Mouse (Mus musculus) kidney, postnatal 0 days (tissue): ENCODE data around the gene Gimap7. TPM values are rescaled to one million over a fixed set of nuclear protein-coding genes. Genes with fewer than 3 reads are reported as not detected.

Source experiments
- ATAC-seq: fragments of 200-750 bp; cut with Nextera tagmentation; replicated peaks from 2 replicates; pipeline ENCODE4 v1.8.0; 2017; ENCODE audit warnings: low read depth, moderate number of reproducible peaks, moderate TSS enrichment, moderate library complexity; ENCODE audit not compliant: low FRiP score
- DNase-seq: peaks from one replicate; pipeline ENCODE4 v3.0.0-alpha.2; 2016; ENCODE audit warnings: low spot score
- H3K27ac ChIP-seq: fragments of 300-500 bp; sonication (generic); 2 replicates; pipeline ENCODE4 v1.5.1; 2014; ENCODE audit warnings: mild to moderate bottlenecking
- H3K27me3 ChIP-seq: fragments of 300-500 bp; sonication (generic); 2 replicates; pipeline ENCODE4 v1.6.1; 2014; ENCODE audit warnings: low read length, mixed read lengths; ENCODE audit not compliant: insufficient read depth
- H3K36me3 ChIP-seq: fragments of 300-500 bp; sonication (generic); 2 replicates; pipeline ENCODE4 v1.6.1; 2014; ENCODE audit warnings: low read length, mixed read lengths; ENCODE audit not compliant: insufficient read depth
- H3K4me1 ChIP-seq: fragments of 300-500 bp; sonication (generic); replicated peaks from 2 replicates; pipeline ENCODE4 v1.6.1; 2014; ENCODE audit warnings: antibody characterized with exemption, low read length, mixed read lengths; ENCODE audit not compliant: insufficient read depth
- H3K4me2 ChIP-seq: fragments of 300-500 bp; sonication (generic); 2 replicates; pipeline ENCODE4 v1.6.1; 2014; ENCODE audit warnings: mild to moderate bottlenecking, low read length, moderate library complexity, mixed read lengths
- H3K4me3 ChIP-seq: fragments of 300-500 bp; sonication (generic); replicated peaks from 2 replicates; pipeline ENCODE4 v1.5.1; 2014; ENCODE audit warnings: low read depth, low read length
- H3K9ac ChIP-seq: fragments of 300-500 bp; sonication (generic); 2 replicates; pipeline ENCODE4 v1.6.1; 2014; ENCODE audit warnings: low read depth, low read length
- H3K9me3 ChIP-seq: fragments of 300-500 bp; sonication (generic); replicated peaks from 2 replicates; pipeline ENCODE4 v1.6.1; 2016; ENCODE audit warnings: low read length, inconsistent platforms, mixed read lengths
- CTCF ChIP-seq: IDR thresholded peaks from 2 replicates; pipeline ENCODE4 v1.5.1; 2016; ENCODE audit warnings: antibody characterized with exemption, low read depth, mild to moderate bottlenecking, moderate library complexity
- WGBS: fragments of 180-500 bp; shearing (Covaris S2); extraction: QIAGEN DNeasy Blood & Tissue Kit; methylation state at CpG from one replicate; pipeline ENCODE4 v1.1.7; 2014; 5-methylcytosine and 5-hydroxymethylcytosine counted together
- polyA plus RNA-seq: library from polyadenylated mRNA; unstranded; fragments of >200 nt; fragmentation: Nextera tagmentation; extraction: Ambion mirVana; gene quantifications from 2 replicates; pipeline ENCODE4 v1.2.1, GENCODE M21; 2015

Gimap7 gene
- polyA plus RNA-seq, 1 experiment from 2014 or later = 0.14 TPM

DNA sequence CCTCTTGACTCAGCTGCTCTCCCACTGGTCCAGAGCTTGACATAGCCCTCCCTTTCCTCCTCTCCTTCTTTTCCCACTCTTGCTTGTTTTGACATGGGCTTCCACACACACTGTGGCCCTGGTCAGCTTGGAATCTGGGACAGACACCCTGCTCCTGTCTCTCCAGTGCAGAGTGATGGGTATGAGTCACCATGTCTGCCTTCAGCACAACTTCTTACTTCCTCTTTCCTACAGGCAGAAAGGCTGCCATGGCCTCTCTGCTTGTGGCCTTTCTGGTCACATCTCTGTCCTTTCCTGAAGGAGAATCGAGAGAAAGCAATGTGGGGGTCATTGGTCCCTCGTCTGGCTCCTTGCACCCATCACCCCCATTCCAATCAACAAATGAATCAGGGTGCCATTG is 31.3 kb upstream of the Gimap7 start:
- no peak overlapping the region for H3K27ac ChIP-seq
- no peak overlapping the region for H3K9ac ChIP-seq
- no peaks in the 10 kb centered on the region for H3K4me1 ChIP-seq
- 0 out of 2 replicates have a peak overlapping the region, but pooled peaks have one; percentile 35 for H3K4me2 ChIP-seq
- no peaks in the 10 kb centered on the region for H3K36me3 ChIP-seq
- H3K27me3 ChIP-seq = no peaks in the 10 kb centered on the region
- no peak for DNase-seq
- no peak overlapping the region for H3K4me3 ChIP-seq
- no peaks in the 10 kb centered on the region for H3K9me3 ChIP-seq
- TF ChIP-seq CTCF = no peak
- no peak for ATAC-seq
- 78% methylated on average over 2 of the region's 2 CpGs for WGBS

DNA sequence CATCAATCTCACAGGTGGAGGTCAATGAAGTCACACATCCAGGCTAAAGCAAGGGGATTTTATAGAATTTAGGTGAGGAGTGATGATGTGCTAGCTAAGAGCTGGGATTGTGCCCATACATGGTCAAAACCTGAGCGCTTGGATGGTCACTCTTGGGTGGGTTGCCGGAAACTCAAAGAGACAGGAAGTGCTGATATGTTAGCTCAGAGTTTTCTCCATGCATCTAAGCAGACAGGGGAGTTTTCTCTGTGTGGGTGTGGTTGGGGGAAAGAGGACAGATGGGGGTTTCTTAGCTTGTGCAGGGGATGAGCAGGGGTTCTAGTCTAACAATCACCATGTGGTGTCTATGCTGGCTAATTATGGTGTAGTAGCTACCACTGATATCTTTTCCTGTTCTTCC is 29.1 kb upstream of the Gimap7 start:
- no peaks in the 10 kb centered on the region for H3K36me3 ChIP-seq
- TF ChIP-seq CTCF = no peak

DNA sequence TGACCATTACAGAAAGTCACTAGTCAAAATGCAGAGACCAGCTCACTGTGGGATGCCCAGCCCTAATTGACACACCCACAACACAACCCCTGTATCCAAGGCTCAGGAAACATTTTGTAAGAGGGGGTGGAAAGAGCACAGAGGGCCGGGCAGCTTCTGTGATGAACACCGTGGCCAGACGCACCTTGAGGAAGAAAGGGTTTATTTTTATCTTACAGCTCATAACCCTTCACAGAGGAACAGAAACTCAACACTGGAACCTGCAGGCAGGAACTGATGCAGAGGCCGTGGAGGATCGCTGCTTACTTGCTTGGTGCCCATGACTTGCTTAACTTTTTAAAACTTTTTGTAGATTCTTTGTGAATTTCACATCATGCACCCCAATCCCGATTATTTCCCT is 25.5 kb upstream of the Gimap7 start:
- no peak overlapping the region for H3K4me3 ChIP-seq
- no peaks in the 10 kb centered on the region for H3K4me1 ChIP-seq
- no peak for TF ChIP-seq CTCF
- no peaks in the 10 kb centered on the region for H3K27me3 ChIP-seq
- no peaks in the 10 kb centered on the region for H3K36me3 ChIP-seq
- H3K9me3 ChIP-seq = no peaks in the 10 kb centered on the region
- no peak overlapping the region for H3K4me2 ChIP-seq
- H3K9ac ChIP-seq = no peak overlapping the region
- DNase-seq (no peak), ATAC-seq (no peak)
- WGBS = 83% methylated on average over 6 of the region's 6 CpGs
- H3K27ac ChIP-seq = no peak overlapping the region

More for the DNA sequence above, 29.1 kb upstream of the Gimap7 start:
- no peak for ATAC-seq
- Histone ChIP-seq H3K27me3 (no peaks in the 10 kb centered on the region), H3K9me3 (no peaks in the 10 kb centered on the region), H3K4me2 (no peak overlapping the region), H3K27ac (no peak overlapping the region), H3K4me1 (no peaks in the 10 kb centered on the region), H3K4me3 (no peak overlapping the region), H3K9ac (no peak overlapping the region)
- WGBS = 60% methylated on average over 2 of the region's 2 CpGs
- no peak for DNase-seq

DNA sequence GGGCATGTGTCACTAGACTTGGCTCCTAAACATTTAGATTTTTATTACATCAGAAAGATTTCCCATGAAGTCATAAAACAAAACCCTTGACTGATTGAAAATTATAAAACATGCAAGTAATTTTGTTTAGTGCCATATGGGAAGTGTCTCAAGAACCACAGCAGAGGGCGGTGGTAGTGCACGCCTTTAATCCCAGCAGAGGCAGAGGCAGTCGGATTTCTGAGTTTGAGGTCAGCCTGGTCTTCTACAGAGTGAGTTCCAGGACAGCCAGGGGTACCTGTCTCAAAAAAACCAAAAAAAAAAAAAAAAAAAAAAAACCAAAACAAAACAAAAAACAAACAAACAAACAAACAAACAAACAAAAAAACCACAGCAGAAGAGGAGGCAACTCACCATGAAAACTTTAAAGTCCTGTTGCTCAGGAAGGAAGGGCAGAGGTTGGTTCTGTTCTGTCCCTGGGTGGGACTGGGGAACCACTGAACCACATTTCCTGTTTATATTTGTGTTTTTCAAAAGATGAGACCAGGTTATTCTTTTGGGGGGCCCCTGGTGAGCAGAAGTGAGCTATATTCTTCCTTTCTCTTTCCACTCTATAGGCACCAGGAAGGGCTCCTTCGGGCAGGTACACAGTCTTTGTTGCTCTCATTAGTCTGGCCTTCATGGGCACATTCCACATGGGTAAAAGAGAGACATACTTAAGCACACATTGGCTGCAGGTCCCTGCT is 21.4 kb upstream of the Gimap7 start:
- Histone ChIP-seq H3K27ac (no peak overlapping the region; the same call in 1 of the 2 replicates), H3K9me3 (no peaks in the 10 kb centered on the region), H3K4me3 (no peak overlapping the region), H3K9ac (no peak overlapping the region), H3K36me3 (no peaks in the 10 kb centered on the region), H3K4me2 (no peak overlapping the region), H3K27me3 (no peaks in the 10 kb centered on the region), H3K4me1 (no peaks in the 10 kb centered on the region)
- no peak for TF ChIP-seq CTCF
- DNase-seq (no peak), ATAC-seq (no peak)
- 80% methylated on average over 4 of the region's 4 CpGs for WGBS

DNA sequence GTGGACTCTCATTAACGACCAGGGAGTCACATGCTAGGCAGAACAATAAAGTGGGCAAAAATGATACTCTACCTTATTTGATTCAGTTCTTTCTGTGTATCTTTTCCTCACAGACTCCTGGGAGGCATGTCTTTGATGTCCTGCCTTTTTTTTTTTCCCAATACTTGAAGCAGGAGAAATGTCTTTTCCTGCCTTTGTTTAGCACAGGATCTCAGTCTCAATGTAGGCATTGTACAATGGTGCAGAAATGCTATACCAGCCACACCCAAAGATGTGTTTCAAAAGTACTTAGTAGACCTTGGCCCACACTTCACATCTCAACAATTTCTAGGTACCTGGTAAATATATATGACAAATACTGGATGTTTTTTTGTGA is 20.9 kb upstream of the Gimap7 start:
- no peak for DNase-seq
- TF ChIP-seq CTCF = no peak
- H3K9me3 ChIP-seq = no peaks in the 10 kb centered on the region
- no peaks in the 10 kb centered on the region for H3K27me3 ChIP-seq
- no peak for ATAC-seq
- H3K4me1 ChIP-seq = no peaks in the 10 kb centered on the region
- H3K9ac ChIP-seq = no peak overlapping the region
- H3K36me3 ChIP-seq = peaks cover 3% of the 10 kb centered on the region; the same call in 1 of the 2 replicates
- no peak overlapping the region for H3K4me3 ChIP-seq
- 46% methylated on average over 1 of the region's 1 CpGs for WGBS
- H3K27ac ChIP-seq = no peak overlapping the region
- H3K4me2 ChIP-seq = no peak overlapping the region

DNA sequence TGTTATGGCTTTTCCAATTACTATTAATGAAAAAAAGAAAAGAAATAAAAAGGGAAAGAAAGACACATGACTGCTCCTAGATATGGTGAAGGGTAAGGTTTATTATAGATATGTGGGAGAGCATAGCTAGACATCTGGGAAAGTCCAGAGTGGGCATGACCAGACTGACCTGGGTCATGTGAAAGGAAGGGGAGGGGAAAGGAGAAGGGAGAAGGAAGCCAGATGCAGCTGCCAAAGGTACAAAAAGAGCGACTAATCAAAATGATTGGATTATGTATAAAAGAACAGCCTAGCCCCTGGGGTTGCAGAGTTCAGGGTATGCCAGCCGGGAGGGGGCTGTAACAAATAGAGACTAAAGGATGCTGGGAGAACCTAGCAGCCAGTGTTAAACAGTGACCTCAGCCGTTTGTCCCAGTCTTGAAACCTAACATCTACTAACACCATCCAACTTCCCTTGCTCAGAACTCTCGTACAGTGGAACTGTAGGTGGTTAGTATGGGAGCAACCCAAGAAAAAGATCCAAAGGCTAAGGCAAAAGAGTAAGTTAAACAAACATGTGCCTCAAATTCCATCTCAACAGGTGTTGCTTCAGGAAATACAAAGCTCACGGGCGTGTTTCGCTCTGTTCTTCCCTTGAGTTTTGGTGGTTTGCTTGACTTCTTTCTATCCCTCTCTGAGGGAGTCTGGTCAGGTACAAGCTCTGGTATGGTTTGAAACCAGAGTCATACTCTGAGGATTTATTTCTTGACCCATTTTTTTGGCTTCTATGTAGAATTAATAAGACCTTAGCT is 20.2 kb upstream of the Gimap7 start:
- Histone ChIP-seq H3K36me3 (peaks cover 3% of the 10 kb centered on the region; the same call in 1 of the 2 replicates), H3K9ac (no peak overlapping the region), H3K4me1 (no peaks in the 10 kb centered on the region), H3K27ac (peak overlapping the region; percentile 50), H3K4me3 (no peak overlapping the region), H3K4me2 (no peak overlapping the region), H3K27me3 (no peaks in the 10 kb centered on the region), H3K9me3 (no peaks in the 10 kb centered on the region)
- no peak for ATAC-seq
- no peak for DNase-seq
- no peak for TF ChIP-seq CTCF
- WGBS = 83% methylated on average over 7 of the region's 7 CpGs
